Mouse (Mus musculus): Measurements from ENCODE around the gene Capn5. TPM values are rescaled to one million over a fixed set of nuclear protein-coding genes. Genes with fewer than 3 reads are reported as not detected.

The Capn5 gene
- total and polyA plus RNA-seq, 3 experiments, result 0.04 to 0.54 TPM; not detected in 1

- no peaks in the 10 kb centered on the region for H3K9me3 ChIP-seq (replicated peaks; ENCODE audit: insufficient read depth, low read length)
- no peak for DNase-seq (ENCODE audit: low read depth, low spot score)
- no peaks in the 10 kb centered on the region for H3K4me1 ChIP-seq (ENCODE audit: control insufficient read depth in 1 of 2, insufficient read depth in 2 of 2, low read length in 2 of 2)
- peaks cover 0 to 1% of the 10 kb centered on the region in 2 experiments; a peak in 1 of 4 replicates for H3K27me3 ChIP-seq (ENCODE audit: control insufficient read depth in 1 of 2, insufficient read depth in 2 of 2, low read length in 2 of 2)
- H3K79me2 ChIP-seq (ENCODE audit: control insufficient read depth, insufficient read depth, low read length, poor library complexity), result no peaks in the 10 kb centered on the region
- H3K36me3 ChIP-seq (ENCODE audit: control insufficient read depth in 1 of 2, insufficient read depth in 2 of 2, low read length in 2 of 2), result no peaks in the 10 kb centered on the region
- TF ChIP-seq MYB (IDR thresholded peaks at IDR 0.05; ENCODE audit: low read depth, low read length) (no peak), MAX (IDR thresholded peaks at IDR 0.05; ENCODE audit: low read length) (no peak), MEF2A (IDR thresholded peaks at IDR 0.05; ENCODE audit: extremely low read depth, insufficient replicate concordance, low read depth, low read length, poor library complexity, severe bottlenecking) (no peak), TCF12 (IDR thresholded peaks at IDR 0.05; ENCODE audit: low read depth, low read length) (no peak), TAL1 (IDR thresholded peaks at IDR 0.05; ENCODE audit: low read length) (no peak), RCOR1 (IDR thresholded peaks at IDR 0.05; ENCODE audit: low read depth, low read length) (no peak), USF2 (IDR thresholded peaks at IDR 0.05; ENCODE audit: borderline replicate concordance in 1 of 2, insufficient read depth in 1 of 2, low read depth in 1 of 2, low read length in 2 of 2) (no peak), RAD21 (IDR thresholded peaks at IDR 0.05; ENCODE audit: low read depth, low read length) (no peak), GABPA (IDR thresholded peaks at IDR 0.05; ENCODE audit: low read depth, low read length) (no peak), CTCF (IDR thresholded peaks at IDR 0.05 in 2 of 3, conservative IDR thresholded peaks at IDR 0.05 in 1 of 3; ENCODE audit: control insufficient read depth in 1 of 3, insufficient read depth in 1 of 3, low read depth in 2 of 3, low read length in 3 of 3, poor library complexity in 1 of 3, severe bottlenecking in 1 of 3) (no peak), ELF1 (IDR thresholded peaks at IDR 0.05; ENCODE audit: low read depth, low read length) (no peak), BHLHE40 (IDR thresholded peaks at IDR 0.05; ENCODE audit: borderline replicate concordance, low read depth, low read length) (no peak)
- no peak overlapping the region for H3K27ac ChIP-seq (ENCODE audit: control insufficient read depth, low read depth, low read length)
- H3K9ac ChIP-seq (ENCODE audit: control insufficient read depth, low read depth, low read length, poor library complexity, severe bottlenecking), result no peak overlapping the region
- H3K4me3 ChIP-seq (ENCODE audit: control insufficient read depth in 1 of 2, insufficient read depth in 1 of 2, low read depth in 2 of 2, low read length in 2 of 2), result no peak overlapping the region
These were observed 56.8 kb downstream of the Capn5 start for GRCm38 (mm10) chr7:98121241-98121640.

GRCm38 (mm10) chr7:98120325-98120724 is 57.7 kb downstream of the Capn5 start:
- peak; percentile 70 for DNase-seq (ENCODE audit: low read depth, low spot score)
- TF ChIP-seq CTCF (IDR thresholded peaks at IDR 0.05 in 2 of 3, conservative IDR thresholded peaks at IDR 0.05 in 1 of 3; ENCODE audit: control insufficient read depth in 1 of 3, insufficient read depth in 1 of 3, low read depth in 2 of 3, low read length in 3 of 3, poor library complexity in 1 of 3, severe bottlenecking in 1 of 3), result peak; percentile 79 to 94 (median 80)
- TF ChIP-seq ZMIZ1 (IDR thresholded peaks at IDR 0.05; ENCODE audit: low read depth, low read length), result no peak
- 0 out of 2 replicates have a peak, but pooled peaks have one; percentile 28 for TF ChIP-seq MAX (IDR thresholded peaks at IDR 0.05; ENCODE audit: low read length)
- peak; percentile 69 for TF ChIP-seq SMC3 (IDR thresholded peaks at IDR 0.05; ENCODE audit: low read depth, low read length)
- TF ChIP-seq TBP (IDR thresholded peaks at IDR 0.05; ENCODE audit: low read depth, low read length), result no peak
- peak; percentile 65 for TF ChIP-seq ZC3H11A (IDR thresholded peaks at IDR 0.05; ENCODE audit: low read depth, low read length)
- TF ChIP-seq TAL1 (IDR thresholded peaks at IDR 0.05; ENCODE audit: low read length), result no peak
- peak; percentile 40; the same call in 1 of the 2 replicates for TF ChIP-seq ELF1 (IDR thresholded peaks at IDR 0.05; ENCODE audit: low read depth, low read length)
- TF ChIP-seq RAD21 (IDR thresholded peaks at IDR 0.05; ENCODE audit: low read depth, low read length), result peak; percentile 78
- no peaks in the 10 kb centered on the region for H3K36me3 ChIP-seq (ENCODE audit: control insufficient read depth in 1 of 2, insufficient read depth in 2 of 2, low read length in 2 of 2)
- H3K27me3 ChIP-seq (ENCODE audit: control insufficient read depth in 1 of 2, insufficient read depth in 2 of 2, low read length in 2 of 2), result peaks cover 0 to 1% of the 10 kb centered on the region in 2 experiments; a peak in 2 of 4 replicates
- no peaks in the 10 kb centered on the region for H3K4me1 ChIP-seq (ENCODE audit: control insufficient read depth in 1 of 2, insufficient read depth in 2 of 2, low read length in 2 of 2)
- no peaks in the 10 kb centered on the region for H3K9me3 ChIP-seq (replicated peaks; ENCODE audit: insufficient read depth, low read length)
- H3K9ac ChIP-seq (ENCODE audit: control insufficient read depth, low read depth, low read length, poor library complexity, severe bottlenecking), result peak overlapping the region; percentile 25
- H3K4me3 ChIP-seq (ENCODE audit: control insufficient read depth in 1 of 2, insufficient read depth in 1 of 2, low read depth in 2 of 2, low read length in 2 of 2), result peak overlapping the region; percentile 49; a peak in 3 of 4 replicates
- H3K79me2 ChIP-seq (ENCODE audit: control insufficient read depth, insufficient read depth, low read length, poor library complexity), result no peaks in the 10 kb centered on the region
- H3K27ac ChIP-seq (ENCODE audit: control insufficient read depth, low read depth, low read length), result no peak overlapping the region

Data from MEL (cell line).